Mouse (Mus musculus) ovary, postnatal 14 days (tissue): ENCODE data around the gene Upk3b.
"Not testable (repeated sequence)": the region's sequence is repeated elsewhere in the genome, so short reads cannot be mapped to it uniquely, and the experiment has no call there.

Source experiments
- DNase-seq: peaks from one replicate; pipeline ENCODE4 v3.0.0; 2022; ENCODE audit warnings: low spot score

Gene Upk3b

DNA sequence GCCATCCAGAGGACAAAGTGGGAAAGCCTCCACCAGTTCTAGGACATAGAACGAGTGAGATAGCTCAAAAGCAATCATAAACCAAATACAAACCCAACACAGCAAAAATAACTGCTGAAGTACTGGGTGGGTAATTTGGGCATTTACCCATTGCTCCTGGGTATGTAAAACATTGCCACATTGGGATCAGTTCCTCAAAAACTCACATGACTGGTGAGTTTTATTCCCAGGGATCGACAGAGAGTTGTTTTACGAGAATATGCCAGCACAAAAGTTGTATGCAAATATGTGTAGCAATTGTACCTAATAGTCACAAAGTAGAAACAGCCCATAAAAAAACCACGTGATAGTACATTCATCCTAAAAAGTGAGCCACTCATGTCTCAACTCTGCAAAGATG is 3.4 kb upstream of the Upk3b start:
- DNase-seq, result no peak

DNA sequence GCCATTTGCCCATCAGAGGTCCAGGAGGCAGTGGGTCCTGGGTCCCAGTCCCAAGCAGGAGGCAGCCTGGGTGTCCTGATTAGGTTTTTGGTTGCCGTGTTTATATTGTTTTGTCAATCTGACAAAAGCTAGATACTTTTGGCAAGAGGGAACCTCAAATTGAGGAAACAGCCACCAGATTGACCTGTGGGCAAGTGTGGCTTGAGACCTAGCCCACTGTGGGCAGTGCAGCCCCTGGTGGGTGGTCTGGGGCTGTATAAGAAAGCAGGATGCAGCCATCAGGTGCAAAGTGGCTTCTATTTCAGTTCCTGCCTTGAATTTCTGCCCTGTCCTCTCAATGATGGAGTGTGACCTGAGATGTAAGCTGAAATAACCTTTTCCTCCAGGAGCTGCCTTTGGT is 3.0 kb upstream of the Upk3b start:
- DNase-seq, result no peak

DNA sequence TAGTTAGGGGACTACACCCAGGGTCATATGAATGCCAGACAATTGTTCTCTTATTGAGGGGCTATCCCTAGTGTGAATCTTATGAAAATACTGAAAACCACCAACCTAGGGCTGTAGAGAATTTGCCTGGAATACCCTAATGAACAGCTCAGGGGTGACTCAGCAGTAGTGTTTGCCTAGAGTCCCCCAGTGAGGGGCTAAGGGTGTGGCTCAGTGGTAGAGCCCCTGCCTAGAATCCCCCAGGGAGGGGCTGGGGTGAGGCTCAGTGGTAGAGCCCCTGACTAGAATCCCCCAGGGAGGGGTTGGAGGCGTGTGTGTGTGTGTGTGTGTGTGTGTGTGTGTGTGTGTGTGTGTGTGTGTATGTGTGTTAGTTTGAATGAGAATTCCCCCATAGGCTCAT is 1.6 kb upstream of the Upk3b start:
- DNase-seq, result no peak

DNA sequence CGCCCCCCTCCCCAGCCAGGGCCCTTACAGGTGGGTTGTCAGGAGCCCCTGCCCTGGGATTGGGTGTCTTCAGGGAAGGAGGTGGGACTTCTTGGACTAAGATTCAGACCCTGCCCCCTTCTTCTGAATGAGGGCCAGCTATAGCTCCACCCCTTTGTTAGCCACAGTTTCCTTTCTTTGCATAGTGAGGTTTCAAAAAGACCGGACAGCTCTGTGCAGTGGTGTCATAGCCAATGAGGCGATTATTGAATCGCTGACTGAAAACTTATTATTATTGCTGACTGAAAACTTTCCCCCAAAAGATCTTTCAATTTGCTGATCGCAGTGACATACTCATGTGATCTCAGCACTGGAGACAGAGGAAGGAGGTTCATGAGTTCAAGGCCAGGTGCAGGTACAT is 1.9 kb downstream of the Upk3b start:
- DNase-seq, result no peak

DNA sequence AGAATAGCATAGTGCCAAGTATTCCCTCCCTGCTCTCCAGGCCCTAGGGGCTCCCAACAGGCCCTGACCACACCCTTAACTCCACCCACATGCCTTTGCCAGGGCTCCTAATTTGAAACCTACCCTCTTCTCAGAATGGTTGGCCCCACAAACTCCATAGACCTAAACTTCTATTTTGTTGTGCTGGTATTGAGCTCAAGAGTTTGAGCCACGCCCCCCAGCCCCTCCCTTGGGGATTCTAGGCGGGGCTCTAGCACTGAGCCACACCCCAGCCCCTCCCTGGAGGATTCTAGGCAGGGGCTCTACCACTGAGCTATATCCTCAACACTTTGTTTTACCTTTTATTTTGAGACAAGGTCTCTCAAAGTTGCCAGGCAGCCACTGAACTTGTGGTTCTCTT is 3.0 kb downstream of the Upk3b start:
- DNase-seq, result no peak

DNA sequence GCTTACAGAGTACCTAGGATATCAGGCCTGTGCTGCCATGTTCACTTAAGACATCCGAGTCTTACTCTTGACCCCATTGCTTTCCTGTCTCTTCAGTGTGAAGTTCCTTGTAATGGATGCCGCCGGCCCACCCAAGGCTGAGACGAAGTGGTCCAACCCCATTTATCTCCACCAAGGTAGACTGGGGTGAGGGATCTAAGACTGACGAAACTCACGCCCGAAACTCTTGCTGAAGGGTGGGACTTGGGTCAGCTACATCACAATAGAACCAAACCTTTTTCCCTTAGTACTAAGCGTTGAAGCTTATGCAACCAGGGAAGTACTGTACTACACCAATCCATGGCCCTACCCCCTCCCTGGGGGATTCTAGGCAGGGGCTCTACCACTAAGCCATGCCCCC is 3.4 kb downstream of the Upk3b start:
- DNase-seq, result no peak

DNA sequence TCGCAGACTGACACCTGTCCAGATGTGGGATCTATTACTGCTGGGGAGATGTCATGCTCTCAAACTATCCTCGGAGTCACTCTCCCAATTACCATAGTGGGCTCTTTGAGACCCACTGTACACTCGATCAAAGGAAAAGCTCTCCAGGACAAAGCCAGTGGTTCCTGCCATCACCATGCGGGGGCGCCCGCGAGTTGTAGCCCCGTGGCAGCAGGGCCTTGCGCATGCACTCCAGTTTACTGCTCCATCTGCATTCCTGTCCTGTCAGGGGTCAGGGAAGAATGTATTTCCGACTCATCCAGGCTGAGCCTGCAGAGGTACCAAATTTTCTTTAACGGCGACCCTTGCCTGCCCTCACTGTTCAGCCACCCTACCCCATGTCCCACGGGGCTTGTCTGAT is 6.6 kb downstream of the Upk3b start:
- no peak for DNase-seq

DNA sequence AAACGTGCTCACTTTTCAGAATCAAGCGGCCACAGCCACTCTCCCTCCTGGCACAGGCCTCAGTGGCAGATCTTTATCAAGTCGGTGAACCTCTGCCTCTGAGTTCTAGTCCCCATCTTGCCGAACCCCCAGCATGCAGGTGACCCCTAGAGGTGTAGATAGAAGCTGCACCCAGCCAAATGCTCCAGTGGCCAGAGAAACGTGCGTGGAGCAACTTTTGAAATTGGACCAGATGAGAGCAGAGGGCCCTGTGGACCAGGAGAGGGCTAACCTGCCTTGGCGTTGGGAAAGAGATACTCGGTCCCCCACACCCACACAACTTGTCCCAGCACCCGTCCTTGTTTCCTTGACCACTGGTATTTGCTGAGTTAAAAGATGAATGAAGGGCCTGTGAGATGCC is 7.1 kb downstream of the Upk3b start:
- no peak for DNase-seq

DNA sequence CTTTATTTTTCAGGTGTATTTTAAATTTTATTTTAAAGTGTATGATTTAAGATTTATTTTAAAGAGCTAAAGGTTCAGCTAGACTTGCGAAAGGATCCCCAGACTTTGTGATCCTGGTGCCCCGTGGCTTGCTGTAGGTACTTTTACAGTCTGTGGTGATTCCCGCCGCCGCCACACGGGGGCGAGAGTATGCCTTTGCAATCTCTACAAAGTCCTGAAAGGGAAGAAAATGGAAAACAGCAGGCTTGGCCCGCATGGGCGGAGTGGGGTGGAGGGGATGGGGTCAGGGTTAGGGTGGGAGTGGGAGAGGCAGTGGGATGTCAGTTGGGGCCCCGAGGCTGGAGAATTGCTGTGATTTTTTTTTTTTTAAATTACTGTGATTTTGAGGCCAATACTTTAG is 7.7 kb downstream of the Upk3b start:
- DNase-seq, result peak; percentile 88

DNA sequence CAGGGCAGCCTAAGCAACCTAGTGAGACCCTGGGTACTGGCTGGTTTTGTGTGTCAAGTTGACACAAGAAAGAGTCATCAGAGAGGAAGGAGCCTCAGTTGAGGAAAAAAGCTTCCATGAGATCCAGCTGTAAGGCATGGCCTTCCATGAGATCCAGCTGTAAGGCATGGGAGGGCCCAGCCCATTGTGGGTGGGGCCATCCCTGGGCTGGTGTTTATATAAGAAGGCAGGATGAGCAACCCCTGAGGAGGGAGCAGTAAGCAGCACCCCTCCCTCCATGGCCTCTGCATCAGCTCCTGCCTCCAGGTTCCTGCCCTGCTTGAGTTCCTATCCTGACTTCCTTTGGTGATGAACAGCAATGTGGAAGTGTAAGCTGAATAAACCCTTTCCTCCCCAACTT is 10.2 kb downstream of the Upk3b start:
- DNase-seq, result not testable (repeated sequence)

DNA sequence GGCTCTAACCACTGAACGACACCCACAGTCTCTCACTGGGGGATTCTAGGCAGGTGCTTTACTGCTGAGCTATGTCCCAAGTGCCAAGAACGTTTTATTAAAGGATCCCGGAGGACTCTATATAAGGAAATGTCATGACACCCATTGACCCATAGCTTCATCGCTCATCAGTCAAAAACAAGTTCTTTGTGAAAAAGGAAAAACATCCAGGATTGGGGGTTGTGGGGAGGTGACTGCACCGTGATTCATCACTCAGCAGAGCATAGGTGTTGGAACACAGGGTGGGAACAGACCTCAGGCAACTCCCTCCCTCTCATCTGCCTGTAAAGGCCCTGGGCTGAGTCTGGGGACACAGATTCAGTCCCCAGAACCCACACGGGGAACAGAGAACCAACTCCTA is 11.6 kb downstream of the Upk3b start:
- no peak for DNase-seq

DNA sequence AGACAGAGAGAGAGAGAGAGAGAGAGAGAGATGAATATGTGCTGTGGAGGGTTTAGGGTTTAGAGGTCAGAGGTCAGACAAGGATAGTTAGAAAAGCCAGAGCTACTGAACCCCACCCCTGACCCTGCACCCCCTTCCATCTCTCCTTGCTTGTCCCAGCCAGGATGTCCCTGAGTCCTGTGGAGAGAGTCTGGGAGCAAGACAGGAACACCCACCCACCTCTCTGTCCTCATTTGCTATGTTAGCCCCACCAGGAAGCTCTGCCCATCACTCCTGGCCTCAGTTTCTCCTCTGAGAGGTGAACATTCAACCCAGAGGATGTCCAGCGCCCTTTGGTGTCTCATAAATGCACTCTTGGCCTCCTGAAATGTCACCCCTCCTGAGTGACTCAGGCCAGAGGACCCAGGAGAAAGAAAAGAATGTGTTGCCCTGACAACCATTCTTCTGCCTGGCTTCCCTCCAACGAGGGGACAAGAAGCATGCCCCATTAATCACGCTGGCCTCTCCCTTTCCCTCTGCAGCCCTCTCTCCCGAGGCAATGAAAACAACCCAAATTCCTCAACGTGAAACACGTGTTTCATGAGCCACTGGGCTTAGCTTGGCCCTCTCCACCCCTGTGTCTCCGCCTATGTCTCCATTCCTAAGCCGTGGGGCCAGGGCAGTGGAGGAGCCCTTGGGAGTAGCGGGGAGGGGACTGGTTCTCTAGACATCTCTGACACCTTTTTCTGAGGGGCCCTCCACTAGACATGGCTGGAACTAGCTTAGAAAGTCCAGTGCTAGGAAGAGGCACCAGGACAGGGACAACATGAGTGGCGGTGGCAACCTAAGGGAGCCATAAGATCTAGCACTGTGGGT is 13.2 kb downstream of the Upk3b start:
- peak; percentile 66 for DNase-seq

DNA sequence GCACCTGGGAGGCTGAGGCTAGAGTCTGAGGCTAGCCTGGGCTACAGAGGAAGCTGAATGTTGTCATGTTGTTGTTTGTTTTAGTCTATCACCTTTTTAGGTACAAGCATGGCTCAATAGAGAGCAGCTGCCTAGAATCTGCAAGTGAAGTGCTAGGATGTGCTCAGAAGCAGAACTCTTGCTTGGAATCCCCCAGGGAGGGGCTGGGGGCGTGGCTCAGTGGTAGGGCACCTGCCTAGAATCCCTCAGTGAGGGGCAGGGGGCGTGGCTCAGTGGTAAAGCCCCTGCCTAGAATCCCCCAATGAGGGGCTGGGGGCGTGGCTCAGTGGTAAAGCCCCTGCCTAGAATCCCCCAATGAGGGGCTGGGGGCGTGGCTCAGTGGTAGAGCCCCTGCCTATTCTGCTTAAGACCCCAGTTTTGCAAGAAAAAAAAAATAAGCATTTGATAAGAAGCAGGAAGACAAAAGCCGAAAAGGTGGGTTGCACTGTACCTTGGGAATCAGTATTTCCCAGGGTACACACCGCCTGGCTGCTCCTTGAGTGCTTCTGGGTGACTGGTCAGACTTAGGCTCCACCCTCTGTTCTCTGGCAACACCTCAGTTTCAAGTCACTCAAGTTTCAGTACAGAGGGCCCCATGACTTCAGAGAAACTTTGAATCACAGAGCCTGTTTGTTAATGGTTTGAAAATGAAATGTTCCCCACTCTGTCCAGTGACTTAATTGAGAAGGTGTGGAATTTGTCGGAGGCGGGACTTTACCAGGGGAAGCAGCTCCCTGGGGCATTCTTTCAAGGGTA is 14.8 kb downstream of the Upk3b start:
- DNase-seq, result no peak

DNA sequence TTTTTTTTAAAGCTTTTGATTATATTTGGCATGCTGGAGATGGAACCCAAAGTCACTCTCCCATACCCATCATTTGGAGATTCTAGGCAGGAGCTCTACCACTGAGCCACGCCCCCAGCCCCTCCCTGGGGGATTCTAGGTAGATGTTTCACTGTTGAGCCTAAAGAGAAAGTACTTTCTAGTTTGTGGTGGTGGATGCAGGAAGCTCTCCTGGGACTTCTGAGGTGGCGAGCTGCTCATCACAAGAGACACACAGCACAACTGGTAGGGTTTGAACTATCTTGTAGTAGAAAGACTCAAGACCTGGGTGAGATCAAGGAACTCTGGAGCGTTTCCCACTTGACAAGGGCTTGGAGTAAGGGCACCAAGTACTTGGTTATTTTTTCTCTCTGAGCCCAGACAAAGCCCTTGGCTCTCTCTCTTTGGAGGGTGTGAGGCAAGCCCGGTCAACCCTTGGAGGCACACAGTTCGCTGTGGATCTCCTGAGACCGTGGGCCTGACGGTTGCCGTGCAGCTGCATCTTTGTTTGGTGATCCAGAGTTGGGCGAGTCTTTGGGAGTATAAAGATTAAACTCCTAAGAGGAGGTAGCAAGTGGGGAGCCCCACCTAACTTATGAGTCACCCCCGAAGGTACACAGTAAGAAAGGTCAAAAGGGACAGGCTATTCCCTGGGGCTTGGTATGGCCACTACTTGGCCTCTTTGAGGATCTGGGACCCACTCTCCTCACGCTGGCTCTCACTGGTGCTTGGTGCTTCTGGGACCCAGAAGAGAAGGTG is 16.2 kb downstream of the Upk3b start, which contains the start of gene Upk3bl:
Upk3bl (plus strand) TSS at position 192 of the 777 bp plus-strand sequence.
- DNase-seq, result no peak

DNA sequence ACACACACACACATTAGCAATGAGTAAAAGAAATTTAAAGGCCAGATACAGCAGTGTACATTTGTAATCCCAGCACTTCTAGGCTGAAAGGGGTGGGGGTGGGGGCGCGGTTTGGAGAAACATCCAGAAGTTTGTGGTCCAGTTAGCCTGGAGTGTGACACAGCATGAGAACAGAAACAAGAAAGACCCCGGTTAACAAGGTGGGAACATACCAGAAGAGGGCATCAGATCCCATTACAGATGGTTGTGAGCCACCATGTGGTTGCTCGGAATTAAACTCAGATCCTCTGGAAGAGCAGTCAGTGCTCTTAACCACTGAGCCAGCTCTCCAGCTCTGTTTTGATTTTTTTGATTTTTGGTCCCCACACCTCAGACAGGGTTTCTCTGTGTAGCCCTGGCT is 17.8 kb downstream of the Upk3b start:
- DNase-seq, result no peak

DNA sequence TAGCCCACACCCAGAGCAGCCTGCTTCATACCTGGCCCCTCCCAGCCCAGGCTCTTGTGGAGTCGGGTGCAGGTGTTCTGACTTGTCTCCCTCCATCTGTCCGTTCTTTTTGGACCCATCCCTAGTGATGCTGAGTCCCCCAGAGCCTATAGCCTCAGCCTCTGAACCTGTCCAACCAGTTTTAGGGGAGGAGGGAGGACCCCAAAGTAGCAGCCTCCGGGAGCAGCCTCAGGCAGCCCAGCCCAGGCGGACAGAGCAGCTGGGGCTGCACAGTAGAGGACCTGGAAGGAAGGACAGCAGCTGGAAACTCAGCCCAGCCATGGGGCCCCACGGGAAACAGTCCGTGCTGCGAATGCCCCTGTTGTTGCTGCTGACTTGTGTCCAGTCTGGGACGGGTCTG is 18.8 kb downstream of the Upk3b start:
- no peak for DNase-seq

DNA sequence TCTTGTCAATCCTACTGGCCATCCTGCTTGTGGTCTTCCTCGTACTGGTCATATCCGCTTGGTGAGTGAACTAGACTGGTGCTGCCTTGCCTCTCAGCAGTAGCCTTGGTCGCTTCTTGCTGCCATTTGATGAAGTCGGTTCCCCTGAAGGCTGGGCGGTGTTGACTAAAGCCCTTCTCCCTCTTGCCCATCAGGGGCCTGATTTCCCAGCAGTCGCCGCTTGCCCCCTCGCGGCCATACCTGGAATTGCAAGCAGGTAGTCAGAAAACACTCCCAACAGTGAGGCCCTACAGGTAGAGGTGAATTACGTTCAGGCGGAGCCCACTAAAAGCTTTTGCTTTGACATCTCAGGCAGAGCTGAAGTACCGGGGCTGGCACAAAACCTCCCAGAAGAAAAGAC is 23.3 kb downstream of the Upk3b start:
- DNase-seq, result peak; percentile 85

DNA sequence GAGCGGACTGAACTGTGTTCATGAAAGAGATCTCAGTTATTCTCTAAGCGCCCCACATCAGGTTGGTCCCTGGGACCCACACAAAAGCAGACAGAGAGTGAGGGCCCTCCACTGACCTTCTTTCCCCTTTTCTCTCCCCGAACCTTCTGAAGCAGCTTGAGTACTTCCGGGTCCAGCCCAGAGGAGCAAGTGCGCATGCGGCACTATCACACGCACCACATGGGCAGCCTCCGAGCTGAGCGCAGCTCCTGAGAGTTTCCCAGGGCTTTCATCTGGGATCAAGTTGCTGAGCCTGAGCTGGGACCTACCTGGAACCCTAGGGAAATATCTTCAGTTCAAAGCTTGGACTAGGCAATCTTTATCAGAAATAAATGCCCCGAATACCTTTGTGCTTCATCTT is 25.6 kb downstream of the Upk3b start:
- no peak for DNase-seq

DNA sequence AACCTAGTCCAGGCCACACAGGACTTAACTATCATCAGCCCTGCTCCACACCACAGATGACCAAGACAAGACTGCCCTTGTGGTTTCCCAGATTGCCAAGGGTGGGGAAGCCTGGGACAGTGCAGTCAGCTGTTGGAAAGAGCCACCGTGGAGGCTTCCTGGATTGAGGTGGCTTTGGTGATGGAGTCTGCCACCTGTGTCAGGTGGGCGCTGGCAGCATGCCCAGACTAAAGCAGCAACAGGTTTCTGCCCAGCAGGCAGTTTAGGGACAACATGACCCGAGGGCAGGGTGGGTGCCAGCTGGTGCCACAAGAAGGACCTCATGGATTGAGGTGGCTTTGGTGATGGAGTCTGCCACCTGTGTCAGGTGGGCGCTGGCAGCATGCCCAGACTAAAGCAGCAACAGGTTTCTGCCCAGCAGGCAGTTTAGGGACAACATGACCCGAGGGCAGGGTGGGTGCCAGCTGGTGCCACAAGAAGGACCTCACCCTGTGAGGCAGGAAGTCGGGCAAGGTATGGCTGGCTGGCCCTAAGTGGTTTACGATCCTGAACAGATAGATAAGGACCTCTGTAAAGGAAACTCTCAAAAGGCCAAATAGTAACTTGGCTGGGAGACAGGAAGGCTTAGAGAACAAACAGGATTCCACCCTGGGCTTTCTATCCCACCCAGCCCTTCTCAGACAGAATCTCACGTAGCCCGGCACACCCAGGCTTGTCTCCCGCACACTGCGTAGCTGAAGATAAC is 28.3 kb downstream of the Upk3b start:
- not testable (repeated sequence) for DNase-seq

DNA sequence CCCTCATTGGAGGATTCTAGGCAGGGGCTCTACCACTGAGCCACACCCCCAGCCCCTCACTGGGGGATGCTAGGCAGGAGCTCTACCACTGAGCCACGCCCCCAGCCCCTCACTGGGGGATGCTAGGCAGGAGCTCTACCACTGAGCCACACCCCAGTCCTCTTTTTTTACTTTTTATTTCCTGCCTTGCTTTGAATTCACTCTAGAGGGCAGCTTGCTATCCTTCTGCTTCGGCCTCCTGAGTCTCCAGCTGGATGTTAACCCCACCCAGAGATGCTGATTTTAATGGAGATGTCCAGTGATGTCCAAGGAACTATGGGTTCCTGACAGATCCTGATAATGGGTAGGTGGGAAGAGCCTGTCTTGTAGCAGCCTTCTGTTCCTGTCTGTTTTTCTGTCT is 31.1 kb downstream of the Upk3b start:
- DNase-seq, result no peak

DNA sequence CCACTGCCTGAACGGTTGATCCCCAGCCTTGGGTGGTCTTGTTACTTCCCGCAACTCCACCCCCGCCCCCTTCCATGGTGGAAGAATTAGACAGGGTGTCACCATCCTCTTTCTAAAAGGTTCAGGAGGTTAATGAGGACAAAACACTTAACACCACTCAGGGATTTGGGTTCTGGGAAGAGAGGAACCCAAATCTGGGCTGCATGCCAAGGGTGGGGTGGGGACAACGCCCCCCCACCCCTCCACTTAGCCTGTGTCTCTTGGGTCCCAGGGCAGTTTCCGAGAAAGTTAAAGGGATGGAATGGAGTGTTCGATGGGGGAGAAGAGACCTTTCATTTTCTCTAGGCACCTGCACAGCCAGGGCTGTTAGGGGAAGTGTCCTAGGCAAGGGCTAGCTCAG is 34.8 kb downstream of the Upk3b start:
- no peak for DNase-seq

DNA sequence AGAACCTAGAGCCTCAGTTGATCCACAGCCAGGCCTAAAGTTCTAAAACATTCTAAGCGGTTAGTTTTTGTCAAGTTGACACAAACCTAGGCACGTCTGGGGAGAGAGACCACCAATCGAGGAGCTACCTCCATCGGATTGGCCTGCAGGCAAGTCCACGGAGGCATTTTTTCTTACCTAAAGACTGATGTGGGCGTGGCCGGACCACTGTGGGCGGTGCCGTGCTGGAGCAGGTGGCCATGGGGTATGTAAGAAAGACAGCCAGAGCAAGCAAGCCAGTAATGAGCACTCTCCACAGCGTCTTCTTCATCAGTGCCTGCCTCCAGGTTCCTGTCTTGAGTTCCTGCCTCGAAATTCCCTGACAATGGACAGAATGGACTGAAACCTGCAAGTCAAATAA is 35.2 kb downstream of the Upk3b start:
- no peak for DNase-seq
